Mouse (Mus musculus) bone marrow macrophage, adult 2 months (primary cell): ENCODE data around the gene C130050O18Rik. TPM values are rescaled to one million over a fixed set of nuclear protein-coding genes. Genes with fewer than 3 reads are reported as not detected.

ENCODE experiments used
- H3K27ac ChIP-seq: 2 replicates; pipeline ENCODE4 v1.5.1; 2012; ENCODE audit warnings: low read depth, low read length; ENCODE audit not compliant: insufficient read depth
- H3K4me1 ChIP-seq: 2 replicates; pipeline ENCODE4 v1.6.1; 2012; ENCODE audit warnings: low read length; ENCODE audit not compliant: control insufficient read depth, insufficient read depth
- H3K4me3 ChIP-seq: 2 replicates; pipeline ENCODE4 v1.5.1; 2012; ENCODE audit warnings: mild to moderate bottlenecking, low read length, moderate library complexity; ENCODE audit not compliant: insufficient read depth
- CTCF ChIP-seq: IDR thresholded peaks from 2 replicates; pipeline ENCODE4 v1.5.1; 2012; ENCODE audit warnings: low read depth, mild to moderate bottlenecking, low read length, moderate library complexity
- POLR2A ChIP-seq: IDR thresholded peaks from 2 replicates; pipeline ENCODE4 v1.6.1; 2012; ENCODE audit warnings: mild to moderate bottlenecking, low read depth, low read length, borderline replicate concordance
- polyA plus RNA-seq: library from polyadenylated mRNA; stranded (reverse); fragments of >200 nt; gene quantifications from 2 replicates; pipeline ENCODE4 v1.2.4, GENCODE M21; 2012; ENCODE audit not compliant: missing spikeins, insufficient read depth, insufficient read length

Gene C130050O18Rik
- polyA plus RNA-seq, 1 experiment: 13.2 TPM

DNA sequence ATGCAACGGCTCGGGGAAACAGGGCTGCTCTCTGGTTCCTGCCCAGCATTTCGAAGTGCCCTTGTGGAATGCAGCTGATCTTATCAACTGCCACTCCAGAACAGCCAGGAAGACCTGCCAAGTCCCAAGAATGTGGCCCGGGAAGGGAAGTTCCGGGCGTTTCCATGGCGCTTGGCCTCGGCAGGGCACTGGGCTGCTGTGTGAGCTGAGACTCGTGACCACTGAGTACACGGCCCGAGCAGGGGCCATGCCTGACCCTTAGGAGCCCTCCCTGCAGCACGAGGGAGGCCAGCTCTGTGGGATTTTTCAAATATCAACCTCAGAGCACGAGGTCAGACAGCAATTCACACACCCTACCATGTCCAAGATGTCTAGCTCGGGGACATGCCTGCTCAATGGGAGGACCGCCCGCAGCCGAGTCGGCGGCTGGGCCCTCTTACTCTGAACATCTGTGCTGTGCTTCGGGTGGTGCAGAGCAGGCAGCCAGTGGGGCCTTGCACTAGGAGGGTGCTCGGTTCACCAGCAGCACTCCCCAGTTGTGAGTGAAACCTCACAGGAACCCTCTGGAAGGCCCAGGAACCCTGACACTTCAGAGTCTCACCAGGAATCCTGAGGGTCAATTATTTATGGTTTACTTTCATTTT, 26.0 kb upstream of the C130050O18Rik start:
- Histone ChIP-seq H3K4me3 (peak overlapping the region; percentile 51), H3K27ac (peak overlapping the region; percentile 98), H3K4me1 (peaks cover 62% of the 10 kb centered on the region)
- no peak for TF ChIP-seq CTCF
- TF ChIP-seq POLR2A: no peak

GRCm38 (mm10) chr5:139379771-139380384, 25.2 kb upstream of the C130050O18Rik start:
- Histone ChIP-seq H3K27ac (peak overlapping the region; percentile 98), H3K4me1 (peaks cover 62% of the 10 kb centered on the region), H3K4me3 (peak overlapping the region; percentile 51)
- TF ChIP-seq CTCF: no peak
- TF ChIP-seq POLR2A: no peak

- no peak for TF ChIP-seq POLR2A
- TF ChIP-seq CTCF: no peak
- Histone ChIP-seq H3K27ac (peak overlapping the region; percentile 98), H3K4me3 (peak overlapping the region; percentile 72), H3K4me1 (peaks cover 60% of the 10 kb centered on the region)
Measured at GRCm38 (mm10) chr5:139380385-139381248, 24.5 kb upstream of the C130050O18Rik start.

DNA sequence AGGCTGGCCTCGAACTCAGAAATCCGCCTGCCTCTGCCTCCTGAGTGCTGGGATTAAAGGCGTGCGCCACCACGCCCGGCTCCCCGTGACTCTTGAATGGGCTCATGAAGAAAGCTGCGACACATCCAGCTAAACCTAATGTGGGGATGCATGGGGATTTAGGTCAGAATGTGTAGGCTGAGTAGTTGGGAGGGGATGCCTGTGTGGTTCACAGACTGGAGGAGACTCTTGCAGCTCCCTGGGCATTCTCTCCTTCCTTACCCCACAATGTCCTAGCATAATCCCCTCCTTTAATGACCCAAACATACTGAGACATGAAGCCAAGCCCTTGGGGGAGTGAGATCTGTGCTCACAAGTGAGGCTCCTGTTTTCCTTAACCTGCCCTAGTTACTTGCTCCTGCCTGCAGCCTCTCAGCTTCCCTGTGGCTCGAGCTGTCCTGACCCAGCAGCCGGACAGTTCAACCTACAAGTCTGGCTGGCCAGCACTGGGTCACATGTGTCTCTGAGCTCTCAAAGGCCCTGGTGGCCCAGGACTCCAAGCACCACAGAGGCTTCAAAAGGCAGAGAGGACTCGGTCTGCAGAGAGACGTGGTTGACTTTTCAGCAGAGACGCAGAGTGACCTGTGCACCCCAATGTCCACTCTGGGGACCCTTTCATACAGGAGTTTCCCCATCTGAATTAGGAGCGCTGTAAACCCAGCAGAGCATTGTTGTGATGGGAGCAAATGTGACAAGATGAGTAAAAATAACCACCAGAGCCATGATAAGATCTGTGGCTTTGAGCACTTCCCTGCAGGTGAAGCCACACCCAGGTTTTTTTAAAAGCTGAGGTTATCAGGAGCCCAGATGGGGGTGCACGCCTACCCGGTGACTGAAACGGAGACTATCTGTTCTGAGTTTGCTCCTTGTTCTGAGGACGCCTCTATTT, 23.2 kb upstream of the C130050O18Rik start:
- peak overlapping the region; percentile 72 for H3K4me3 ChIP-seq
- TF ChIP-seq POLR2A: no peak
- TF ChIP-seq CTCF: no peak
- peak overlapping the region; percentile 96 for H3K27ac ChIP-seq
- H3K4me1 ChIP-seq: peaks cover 50% of the 10 kb centered on the region

DNA sequence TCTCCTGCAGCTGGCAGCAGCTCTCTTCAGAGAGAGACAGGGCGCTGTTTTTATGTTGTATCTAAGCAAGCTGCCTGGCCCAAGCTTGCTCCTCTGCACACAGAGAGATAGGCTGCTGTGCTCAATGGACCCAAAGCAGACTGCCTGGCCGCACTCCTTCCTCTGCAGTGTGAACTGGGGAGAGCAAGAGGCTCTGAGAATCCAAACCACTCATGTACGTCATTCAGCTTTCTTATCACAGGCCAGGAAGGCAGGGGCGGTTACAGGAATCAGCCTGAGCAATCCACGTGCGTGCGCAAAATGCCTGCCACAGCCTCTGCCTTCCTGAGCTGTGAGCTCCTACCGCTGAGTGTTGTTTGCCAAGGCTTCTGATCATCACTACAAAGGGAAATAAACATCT, 22.3 kb upstream of the C130050O18Rik start:
- no peak for TF ChIP-seq CTCF
- TF ChIP-seq POLR2A: no peak
- peak overlapping the region; percentile 72 for H3K4me3 ChIP-seq
- peaks cover 49% of the 10 kb centered on the region for H3K4me1 ChIP-seq

GRCm38 (mm10) chr5:139383234-139383633, 21.8 kb upstream of the C130050O18Rik start:
- H3K4me3 ChIP-seq: peak overlapping the region; percentile 72
- H3K4me1 ChIP-seq: peaks cover 52% of the 10 kb centered on the region

More for the DNA sequence above, 22.3 kb upstream of the C130050O18Rik start:
- peak overlapping the region; percentile 96 for H3K27ac ChIP-seq

GRCm38 (mm10) chr5:139384531-139384930, 20.5 kb upstream of the C130050O18Rik start:
- H3K4me1 ChIP-seq: peaks cover 55% of the 10 kb centered on the region

More at GRCm38 (mm10) chr5:139383234-139383633, 21.8 kb upstream of the C130050O18Rik start:
- H3K27ac ChIP-seq: peak overlapping the region; percentile 96
- TF ChIP-seq POLR2A (no peak), CTCF (no peak)

DNA sequence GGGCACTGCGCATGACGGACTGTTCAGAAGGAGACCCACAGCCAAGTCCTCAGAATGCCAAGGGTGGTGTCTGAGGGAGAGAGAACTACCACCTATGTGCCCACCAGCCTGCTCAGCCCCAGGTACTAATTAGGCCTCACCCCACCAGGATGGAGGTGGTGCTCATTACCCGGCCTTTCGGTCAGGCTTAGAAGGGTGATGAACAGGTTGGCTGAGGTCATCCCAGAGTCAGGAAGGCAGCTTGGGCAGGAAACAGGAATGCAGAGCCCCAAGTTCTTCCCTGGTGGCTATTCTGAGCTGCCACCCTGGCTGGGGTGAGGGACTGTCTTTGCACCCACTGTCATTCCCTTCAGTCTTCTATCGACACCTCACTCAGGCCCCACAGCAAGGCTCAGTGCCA, 19.0 kb upstream of the C130050O18Rik start:
- Histone ChIP-seq H3K27ac (no peak overlapping the region), H3K4me1 (peaks cover 53% of the 10 kb centered on the region), H3K4me3 (no peak overlapping the region)
- no peak for TF ChIP-seq POLR2A
- TF ChIP-seq CTCF: no peak

More at GRCm38 (mm10) chr5:139384531-139384930, 20.5 kb upstream of the C130050O18Rik start:
- TF ChIP-seq CTCF (no peak), POLR2A (no peak)
- Histone ChIP-seq H3K27ac (peak overlapping the region; percentile 31), H3K4me3 (no peak overlapping the region)
